Mouse (Mus musculus): ENCODE data around the gene March9.

DNA sequence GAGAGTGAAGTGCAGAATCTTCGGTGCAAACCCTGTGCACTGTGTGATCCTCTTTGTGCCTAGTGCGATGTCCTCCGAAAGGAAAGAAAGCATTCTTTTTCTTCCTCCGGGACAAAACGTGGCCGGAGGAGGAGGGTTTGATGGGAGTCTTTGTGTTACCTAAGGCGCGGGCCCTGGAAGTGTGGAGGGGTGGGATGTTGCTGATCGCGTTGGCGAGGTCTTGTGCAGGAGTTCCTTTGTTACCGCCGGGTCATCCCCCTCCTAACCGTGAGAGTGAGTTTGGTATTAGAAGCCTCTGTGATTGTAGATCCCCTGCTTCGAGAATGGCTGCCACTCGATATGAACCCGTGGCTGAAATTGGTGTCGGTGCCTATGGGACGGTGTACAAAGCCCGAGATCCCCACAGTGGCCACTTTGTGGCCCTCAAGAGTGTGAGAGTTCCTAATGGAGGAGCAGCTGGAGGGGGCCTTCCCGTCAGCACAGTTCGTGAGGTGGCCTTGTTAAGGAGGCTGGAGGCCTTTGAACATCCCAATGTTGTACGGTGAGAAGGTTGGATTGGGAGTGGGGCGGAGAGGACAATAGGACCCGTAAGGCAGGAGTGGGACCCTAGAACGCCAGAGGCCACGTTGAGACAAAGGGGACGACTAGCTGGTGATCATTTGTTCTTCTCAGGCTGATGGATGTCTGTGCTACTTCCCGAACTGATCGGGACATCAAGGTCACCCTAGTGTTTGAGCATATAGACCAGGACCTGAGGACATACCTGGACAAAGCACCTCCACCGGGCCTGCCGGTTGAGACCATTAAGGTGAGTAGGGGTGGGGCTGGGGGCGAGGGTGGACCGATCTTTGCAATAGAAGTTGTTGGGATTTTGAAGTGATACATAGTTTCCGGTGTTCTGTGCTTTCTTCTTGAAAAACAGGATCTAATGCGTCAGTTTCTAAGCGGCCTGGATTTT lies 4.2 kb upstream of the March9 start:
- TF ChIP-seq POLR2A (IDR thresholded peaks at IDR 0.05; ENCODE audit: low read depth, low read length) (no peak), CTCF (IDR thresholded peaks at IDR 0.05; ENCODE audit: extremely low read depth, insufficient read length, insufficient replicate concordance, low read depth, low read length) (no peak)
